Mouse (Mus musculus) heart, adult 18-20 months (tissue): Measurements from ENCODE around the gene Tnnt2. TPM values are rescaled to one million over a fixed set of nuclear protein-coding genes. Genes with fewer than 3 reads are reported as not detected.

ENCODE experiments used
- DNase-seq, 2 experiments: peaks; one replicate each; pipeline ENCODE4 v3.0.0; 2021 to 2022; ENCODE audit warnings: mixed read lengths in 1 of 2
- long read RNA-seq, 2 experiments: library from polyadenylated mRNA; stranded (forward); transcript quantifications; one replicate each; pipeline ENCODE4 v2.0.0; 2021
- total RNA-seq, 2 experiments: library from RNA; stranded (reverse); gene quantifications; 2 replicates each; pipeline ENCODE4 v1.2.3; 2021

Tnnt2 gene
- total RNA-seq: over 10,000 TPM in 1 of 2 experiments, 1,000 to 10,000 TPM in 1; 9,387 to 10,464 TPM
- long read RNA-seq, experiment 1, partial matches to known transcripts: 501 of 534 reads
- long read RNA-seq, experiment 1, other reads (novel, unspliced or antisense): 33 of 534 reads
- long read RNA-seq, experiment 2, partial matches to known transcripts: 300 of 392 reads
- long read RNA-seq, experiment 2, other reads (novel, unspliced or antisense): 92 of 392 reads

DNA sequence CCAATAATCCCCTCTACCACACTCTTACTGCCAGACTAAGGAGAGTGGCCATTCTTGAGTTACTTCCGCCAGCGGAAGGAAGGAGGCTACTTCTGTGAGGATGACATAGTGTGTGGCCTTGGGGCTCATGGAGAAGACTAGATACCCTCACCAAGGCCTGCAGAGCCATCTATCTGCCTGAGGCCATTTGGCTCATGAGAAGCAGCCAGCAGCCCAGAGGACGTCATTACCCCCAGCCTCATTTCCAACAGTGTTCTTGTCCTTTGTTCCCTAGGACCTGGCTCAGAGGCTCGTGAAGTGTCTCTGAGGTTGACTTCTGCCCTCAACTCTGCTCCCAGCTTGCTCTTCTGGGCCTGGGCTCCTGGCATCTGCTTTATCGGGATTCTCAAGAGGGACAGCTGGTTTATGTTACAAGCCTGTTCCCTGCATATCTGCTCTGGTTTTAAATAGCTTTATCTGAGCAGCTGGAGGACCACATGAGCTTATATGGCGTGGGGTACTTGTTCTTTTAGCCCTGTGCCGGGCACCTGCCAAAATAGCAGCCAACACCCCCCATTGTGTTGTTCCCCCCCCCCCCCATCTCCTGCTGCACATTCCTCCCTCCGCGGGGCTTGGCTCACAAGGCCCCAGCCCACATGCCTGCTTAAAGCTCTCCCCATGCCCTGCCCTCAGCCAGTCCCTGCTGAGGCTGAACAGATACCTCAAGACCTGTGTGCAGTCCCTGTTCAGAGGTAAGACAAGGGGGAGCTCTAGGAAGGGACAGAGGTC, at the start of gene Tnnt2:
Gene Tnnt2, plus strand, starts transcription at position 639 of the 768 bp plus-strand sequence.
- peak; percentile 70 to 87 for DNase-seq

DNA sequence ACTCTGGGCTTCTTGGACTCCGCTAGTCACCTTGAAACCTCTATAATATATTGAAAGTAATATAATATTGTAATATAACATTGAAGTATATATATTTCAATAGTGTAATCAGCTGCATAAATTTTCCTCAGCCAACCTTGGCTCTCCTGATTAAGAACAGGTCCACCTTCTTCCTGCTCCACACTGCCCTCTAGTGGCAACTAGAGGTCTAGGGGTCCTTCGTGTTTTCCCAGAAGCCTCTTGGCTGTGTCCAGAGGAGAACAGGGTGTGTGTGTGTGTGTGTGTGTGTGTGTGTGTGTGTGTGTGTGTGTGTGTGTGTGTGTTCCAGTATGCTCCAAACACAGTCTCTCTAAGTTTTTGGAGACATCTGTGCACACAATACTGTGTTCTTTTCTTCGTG, 48.4 kb upstream of the Tnnt2 start:
- DNase-seq: peak; percentile 76 to 87

DNA sequence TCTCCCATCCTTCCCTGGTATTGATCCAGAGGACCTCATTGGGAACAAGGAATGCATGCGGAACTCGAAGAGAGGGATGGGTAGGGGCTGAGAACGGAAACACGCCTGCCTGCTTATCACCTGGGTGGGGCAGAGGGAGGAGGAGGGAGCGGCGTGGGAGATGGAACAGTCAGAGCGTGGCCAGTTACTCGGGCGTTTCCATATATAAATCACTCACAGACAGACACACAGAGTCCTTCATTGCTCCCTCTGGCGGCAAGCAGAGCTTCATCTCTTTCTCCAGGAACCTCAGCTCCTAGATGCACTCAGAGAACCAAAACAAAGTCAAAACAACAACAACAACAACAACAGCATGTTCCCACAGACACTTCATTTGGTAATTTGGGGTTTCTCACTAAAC, 47.4 kb upstream of the Tnnt2 start:
- peak; percentile 54 to 60 for DNase-seq

DNA sequence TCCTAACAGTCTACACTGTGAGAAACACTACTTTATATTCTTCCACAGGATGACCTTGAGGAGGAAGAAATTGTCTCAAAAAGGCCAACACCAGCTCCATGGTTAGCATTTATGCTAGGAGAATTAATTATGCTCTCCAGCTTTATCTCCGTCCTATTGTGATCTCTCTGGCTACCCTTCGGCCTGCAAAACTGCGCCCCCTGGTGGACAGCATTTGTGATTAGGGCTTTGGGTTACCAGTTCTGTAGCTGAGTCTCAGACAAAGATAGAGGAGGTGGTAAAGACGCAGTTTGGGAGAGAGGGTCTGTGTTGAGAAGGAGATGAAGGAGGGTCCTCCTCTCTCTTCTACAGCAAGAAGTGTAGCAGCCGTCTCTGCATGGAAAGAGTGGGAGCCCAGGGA, 46.3 kb upstream of the Tnnt2 start:
- DNase-seq: peak; percentile 68 to 89

DNA sequence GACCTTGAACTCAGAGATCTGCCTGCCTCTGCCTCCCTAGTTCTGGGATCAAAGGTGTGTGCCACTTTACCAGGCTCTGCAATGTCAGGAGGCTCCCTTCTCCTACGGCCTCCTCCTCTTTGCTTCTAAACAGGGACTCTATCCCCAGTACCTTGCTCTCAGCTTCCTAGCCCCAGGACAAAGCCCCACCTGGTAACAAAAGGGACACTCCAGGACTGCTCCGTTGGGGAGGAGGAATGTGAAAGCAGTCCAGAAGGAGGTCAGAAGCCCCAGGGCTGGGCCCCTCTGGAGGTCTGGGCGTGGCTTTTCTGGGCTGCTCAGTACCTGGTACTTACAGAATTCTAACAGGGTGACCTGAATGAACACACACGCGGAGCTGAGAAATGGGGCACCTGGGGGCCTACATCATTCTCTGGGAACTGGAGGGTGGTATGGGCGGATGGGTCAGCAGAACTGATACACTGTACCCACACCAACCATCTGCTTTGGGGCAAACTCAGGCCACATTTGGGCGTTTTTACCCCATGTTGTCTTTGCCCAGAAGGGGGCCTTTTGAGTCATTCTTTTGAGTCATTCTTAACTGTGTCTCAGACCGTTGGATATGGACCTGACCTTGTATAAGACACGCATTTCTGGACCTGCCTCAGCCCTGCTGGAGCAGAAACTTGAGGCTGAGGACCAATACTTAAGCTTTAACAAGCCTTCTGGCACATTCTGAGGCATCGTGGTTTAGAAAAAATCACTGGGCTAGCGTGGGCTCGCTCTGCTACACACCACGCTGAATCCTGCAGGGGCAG, 43.8 kb upstream of the Tnnt2 start:
- DNase-seq: no peak

DNA sequence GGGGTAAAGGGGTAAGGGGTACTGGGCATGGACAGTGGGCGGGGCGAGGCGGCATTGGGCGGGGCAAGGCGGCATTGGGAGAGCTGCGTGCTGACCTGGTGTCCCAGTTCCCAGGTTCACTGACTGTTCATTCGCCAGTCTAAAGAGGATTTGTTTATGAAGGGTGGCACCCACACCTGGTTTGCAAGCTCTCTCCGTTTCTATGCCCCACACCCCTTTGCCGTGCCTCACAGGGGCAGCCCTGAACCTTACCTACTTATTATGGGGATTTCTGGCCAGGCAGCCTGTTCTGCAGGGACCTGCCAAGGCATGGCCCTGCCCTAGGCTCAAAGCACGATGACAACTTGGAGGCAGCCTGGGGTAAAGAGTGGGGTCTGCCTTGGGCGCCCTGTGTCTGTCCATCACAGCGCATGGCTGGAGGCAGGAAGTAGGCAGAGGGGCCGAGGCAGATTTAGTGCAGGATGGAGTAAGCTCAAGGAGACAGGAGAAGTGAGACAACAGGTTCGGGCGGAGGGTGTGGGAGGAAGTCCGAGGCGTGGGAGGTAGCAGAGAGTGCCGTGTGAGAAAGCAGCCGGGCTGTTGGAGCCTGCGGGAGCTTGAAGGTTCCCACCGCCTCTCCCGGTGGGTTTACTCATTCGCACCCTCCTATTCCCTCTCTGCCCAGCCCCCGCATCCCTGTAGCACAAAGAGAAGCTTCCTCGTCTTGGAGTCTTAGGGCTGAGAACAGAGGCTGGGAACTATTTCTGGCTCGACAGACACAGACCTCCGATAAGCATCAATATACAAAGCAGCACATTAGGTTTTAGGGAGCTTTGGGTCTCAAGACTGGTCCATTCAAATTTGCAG, 42.6 kb upstream of the Tnnt2 start:
- DNase-seq: peak; percentile 29 to 47

DNA sequence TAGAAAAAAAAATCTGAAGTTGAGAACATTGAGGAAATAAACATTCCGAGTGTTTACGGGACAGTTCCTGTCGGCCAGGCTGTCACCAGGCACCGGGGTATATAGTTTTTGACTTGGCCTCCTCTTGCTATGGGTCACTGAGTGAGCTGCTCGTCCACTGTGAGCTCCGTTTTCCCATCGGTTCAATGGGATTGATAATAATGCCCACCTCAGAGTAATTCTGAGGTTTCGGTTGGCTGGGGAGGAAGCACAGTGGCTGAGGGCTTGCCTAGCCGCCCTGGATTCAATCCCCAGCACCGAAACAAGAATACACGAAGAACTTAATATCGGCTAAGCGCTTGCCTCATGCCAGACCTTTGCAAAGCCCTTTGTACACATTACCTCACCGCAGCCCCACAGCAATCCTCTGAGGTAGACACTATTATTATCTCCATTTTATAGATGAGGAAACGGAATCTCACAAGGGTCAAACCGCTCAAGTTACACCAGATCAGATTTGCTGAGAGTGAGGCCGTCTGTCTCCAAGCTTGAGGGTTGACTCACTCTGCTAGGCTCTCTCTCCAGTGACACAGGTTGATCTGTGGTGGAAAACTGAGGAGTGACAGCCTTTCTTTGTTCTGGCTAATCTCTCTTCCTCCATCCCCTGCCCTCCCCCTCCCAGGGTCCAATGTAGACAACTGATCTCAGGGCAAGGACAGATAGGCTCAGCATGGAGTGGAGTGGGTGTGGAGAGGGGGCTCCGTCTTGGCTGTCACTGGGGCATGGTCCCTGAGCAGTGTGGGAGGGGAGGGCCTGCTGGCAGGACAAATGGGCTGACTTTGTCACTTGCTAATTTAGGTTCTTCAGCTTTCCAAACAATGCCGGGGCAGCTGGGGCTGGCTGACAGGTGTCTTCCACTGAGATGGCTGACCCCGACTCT, 41.7 kb upstream of the Tnnt2 start:
- peak in 1 of 2 experiments; percentile 9 for DNase-seq

DNA sequence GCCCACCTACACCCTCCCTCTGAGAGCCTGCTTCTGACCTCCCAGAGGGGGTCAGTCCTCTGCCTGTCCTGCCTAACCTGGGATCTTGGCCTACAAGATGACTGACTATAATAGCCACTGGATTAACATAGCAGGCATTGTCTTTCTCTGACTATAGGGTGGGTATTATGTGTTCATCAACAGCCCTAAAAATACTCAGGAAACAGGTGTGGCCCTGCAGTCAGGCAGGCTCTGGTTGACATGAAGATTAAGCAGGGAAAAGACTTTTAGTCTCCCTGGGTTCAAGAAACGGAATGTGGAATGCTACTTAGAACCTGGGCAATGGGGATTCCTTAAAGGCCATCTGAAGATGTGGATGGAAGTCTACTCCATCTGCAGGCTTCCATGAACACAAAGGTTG, 37.7 kb upstream of the Tnnt2 start:
- DNase-seq: no peak

DNA sequence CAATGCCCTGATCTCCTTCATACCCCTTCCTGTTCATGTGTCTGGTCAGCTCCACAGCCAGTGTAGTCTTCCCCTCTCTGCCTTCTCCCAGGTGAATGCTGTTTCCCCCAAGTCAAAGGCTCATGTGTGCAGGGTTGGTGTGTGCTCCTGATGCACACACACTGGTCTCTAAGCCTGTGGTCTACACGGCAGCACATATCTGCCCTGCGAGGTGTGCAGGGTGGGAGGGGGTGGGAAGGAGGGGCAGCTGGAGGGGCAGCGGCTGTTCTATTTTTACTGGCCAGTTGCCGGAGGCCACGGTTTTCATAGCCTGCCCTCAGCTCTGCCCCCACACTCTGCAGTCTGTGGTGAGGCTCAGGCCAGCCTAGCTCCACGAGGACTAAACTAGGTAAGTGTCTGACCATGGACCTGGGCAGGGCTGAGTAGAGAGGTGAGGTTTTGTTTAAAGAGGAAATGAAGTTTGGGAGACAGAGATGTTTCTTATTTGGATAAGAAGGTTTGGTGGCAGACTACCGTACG, 37.0 kb upstream of the Tnnt2 start:
- DNase-seq: no peak

DNA sequence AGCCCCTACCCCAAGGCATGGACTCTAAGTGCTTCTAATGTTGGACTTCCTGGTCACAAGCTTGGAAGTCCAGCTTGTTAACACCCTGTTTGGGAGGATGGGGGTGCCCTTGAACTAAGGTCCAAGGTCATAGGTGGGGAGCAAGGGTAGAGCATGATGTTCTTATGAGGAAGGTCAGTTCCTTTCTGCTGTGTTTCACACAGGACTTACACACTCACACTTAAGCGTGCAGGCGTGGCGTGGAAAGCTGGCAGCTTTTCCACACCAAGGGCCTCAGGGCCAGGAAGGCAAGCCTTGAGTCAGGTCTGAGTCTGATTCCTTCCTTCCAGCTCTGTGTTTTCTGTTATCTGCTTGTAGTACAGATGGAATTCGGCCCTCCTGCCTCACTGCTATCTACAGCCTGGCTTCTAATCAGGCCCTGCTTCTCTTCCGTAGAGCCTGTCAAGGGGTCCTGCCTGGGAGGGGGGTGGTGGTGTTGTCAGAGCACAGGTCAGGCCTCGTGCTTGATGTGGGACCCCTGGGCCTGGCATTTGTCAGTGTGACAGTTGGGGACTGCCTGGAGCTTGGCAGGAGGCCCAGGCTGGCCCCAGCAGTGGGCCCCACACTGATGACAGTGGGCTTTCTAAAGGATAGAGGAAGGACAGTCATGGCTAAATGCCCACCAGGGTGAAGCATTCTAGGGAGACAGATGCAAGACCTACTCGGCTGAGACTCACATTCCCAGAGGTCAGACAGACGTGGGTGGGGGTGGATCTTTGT, 35.8 kb upstream of the Tnnt2 start:
- DNase-seq: peak in 1 of 2 experiments; percentile 15

DNA sequence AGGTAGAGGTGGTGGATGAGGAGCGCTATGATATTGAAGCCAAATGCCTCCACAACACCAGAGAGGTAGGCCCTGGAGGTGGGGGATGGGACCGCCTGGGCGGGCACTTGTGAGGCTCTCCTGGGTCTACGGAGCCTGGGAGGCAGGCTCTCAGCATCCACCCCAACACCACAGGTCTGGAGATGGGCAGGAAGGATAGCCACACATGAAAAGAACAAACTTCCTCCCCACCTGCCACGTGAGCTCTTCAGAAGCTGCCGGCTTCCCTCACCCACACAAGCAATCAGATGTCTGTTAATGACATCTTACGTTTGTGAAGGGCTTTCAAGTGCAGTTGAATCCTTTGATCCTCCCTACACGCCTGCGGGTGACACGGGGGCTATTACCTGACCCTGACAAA, 28.6 kb upstream of the Tnnt2 start:
- DNase-seq: no peak

DNA sequence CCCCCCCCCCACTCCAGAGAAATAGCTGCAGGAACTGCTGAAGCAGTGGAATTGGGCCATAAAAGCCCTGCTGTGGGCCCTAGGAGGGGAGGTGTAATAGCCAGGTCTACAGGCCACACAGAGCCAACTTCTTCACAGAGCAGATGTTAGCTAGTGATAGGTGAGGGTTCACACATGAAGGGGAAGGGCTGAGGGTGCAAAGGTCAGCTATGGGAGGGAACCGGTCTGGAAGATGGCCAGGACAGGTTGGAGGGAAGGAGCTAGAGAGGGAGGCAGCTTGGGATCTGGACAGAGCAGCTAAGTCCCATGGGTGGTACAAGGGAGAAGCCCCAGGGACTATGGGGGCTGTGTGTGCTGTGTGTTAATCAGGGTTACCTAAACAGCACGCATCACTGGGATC, 26.0 kb upstream of the Tnnt2 start:
- DNase-seq: no peak

DNA sequence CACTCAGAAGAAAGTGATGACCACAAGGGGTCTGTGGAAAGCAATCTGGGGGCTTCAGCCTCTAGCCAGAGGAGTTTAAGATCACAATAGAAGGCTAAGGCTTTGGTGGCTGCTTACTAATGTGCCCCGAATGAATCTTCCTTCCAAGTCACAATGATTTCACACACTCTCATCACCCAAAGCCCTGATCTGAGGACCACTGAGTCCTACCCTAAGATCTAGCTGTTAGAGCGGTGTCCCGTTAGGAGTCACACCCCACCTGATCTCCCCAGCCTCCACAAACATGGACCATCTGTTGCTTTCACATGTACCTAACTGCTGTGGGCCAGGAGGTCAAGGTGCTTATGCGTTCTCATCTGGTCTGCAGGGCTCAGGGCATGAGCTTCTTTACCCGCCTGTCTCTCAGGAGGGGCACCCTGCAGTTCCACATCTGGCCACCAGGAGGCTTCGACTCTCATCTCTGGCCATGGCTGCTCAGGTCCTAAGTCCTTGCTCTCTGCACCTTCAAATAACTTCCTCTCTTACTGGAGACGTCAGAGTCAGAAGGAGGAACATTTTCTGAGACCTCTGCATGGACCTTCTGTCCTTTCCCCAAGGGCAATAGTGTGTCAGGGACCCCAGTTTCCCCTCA, 25.0 kb upstream of the Tnnt2 start:
- DNase-seq: peak; percentile 76 to 91

DNA sequence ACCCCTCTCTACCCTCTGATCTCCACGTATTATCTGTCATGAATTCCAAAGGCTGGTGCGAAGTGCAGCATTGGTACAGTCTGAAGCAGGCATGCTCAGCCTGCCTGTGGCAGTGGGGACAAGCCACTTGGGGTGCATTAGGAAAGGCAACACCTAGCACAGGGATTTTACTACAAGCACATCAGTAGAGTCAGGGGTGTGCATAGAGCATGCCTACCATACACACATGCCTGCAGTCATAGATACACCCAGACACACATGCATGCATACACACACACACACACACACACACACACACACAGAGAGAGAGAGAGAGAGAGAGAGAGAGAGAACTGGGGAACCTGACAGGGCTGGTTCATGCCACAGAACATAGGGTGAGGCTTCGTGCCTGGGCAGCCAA, 23.9 kb upstream of the Tnnt2 start:
- no peak for DNase-seq

DNA sequence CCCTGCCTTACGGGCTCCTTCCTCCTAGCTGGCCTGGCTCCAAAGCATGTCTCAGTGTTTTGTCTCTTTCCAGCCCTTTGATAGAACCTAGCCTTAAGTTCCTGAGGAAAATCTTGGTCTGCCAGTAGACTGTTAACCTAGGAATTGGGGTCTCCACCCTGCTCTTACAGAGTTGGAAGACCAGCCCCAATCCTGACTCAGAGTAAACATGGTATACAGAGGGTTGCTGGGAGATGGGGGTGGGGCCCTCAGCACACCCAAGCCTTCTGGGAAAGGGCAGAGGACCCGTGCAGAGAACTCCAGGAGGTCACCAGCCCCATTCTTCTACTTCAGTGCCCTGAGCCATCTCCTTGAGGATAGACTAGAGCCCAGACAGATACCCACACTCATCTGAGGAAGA, 23.5 kb upstream of the Tnnt2 start:
- DNase-seq: no peak

DNA sequence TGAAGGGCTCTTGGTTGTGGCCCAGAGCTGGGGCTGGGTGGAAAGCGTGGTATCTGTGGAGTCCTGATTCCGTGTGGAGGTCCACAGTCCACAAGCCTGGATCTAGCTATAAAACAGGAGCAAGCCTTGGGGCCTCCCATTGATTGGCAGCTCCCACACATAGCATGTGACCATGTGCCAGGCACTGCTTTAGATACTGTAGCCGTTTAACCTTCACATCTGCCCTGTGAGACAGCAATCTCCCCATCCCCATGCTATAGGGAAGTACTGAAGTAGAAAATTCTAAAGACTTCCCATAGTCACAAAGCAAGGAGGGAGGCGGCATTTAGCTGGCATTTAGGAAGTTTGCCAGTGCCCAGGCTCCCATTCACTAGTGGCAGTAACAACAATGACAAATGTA, 23.1 kb upstream of the Tnnt2 start:
- no peak for DNase-seq

DNA sequence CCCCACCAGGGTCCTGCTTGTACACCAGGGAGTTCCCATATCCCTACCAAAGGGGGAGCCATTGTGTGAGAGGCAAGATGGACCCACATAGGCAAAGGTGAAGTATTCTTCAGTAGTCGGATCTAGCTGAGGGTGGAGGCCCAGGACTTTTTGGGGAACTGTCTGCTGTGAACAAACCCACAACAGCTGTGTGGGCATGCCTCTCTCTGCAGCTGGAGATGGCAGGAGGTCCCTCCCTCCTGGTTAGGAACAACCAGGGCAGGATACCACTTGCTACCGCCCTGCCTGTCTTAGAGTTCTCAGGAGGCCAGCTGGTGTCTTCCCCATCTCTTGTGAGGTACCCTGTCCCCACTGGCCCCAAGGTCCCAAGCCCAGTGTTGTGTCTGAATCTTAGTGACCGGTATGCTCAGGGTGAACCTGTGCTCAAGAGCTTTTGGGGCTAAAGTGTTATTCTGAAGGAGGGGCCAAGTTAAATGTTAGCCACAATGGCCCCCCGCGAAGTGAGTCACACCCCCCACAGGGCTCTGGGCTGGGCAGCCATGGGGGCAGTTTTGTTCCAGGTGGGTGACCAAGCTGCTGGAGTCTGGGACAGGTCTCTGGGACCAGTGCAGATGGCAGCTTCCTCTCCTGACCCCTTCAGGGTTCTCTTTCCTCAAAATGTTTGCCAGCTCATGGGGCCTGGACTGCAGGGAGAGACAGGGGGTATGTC, 22.3 kb upstream of the Tnnt2 start:
- no peak for DNase-seq

DNA sequence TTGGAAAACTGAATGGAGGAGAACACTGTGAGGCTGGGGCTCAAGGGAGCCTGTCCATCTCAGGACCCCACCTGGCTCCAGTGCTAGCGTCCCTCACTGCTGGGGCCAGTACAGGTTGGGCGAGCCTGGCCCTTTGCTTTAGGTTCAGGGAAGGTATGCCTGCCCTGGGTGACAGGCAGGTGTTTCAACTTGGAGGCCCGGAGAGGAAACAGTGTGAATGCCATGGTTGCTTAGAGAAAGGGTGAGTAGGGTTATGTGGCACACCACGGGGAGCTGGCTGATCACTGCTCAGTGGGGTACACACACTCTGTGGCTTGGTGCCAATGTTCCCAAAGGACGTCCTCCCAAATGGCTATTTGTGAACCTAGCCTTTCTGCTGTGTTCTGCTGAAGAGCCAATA, 21.6 kb upstream of the Tnnt2 start:
- DNase-seq: no peak

DNA sequence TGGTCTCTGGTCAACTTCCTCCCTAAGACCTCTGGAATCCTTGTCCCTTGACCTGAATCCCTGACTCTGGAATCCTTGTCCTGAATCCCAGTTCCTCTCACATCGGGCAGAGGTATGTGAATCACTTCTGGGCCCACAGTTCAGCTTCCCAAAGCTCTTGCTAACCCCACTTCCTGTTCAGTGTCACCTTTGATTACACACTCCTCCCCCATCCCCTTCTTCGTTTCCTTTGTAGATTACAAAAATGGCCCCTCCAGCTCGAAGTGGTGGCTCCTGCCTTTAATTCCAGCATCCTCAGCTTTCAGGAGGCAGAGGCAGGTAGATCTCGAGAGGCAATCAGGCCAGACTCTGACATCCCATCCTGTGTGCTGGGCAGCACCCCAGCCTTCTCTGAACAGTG, 18.6 kb upstream of the Tnnt2 start:
- DNase-seq: no peak
